Mouse (Mus musculus): Measurements from ENCODE around the gene Tnrc6a. TPM values are rescaled to one million over a fixed set of nuclear protein-coding genes. Genes with fewer than 3 reads are reported as not detected.

The Tnrc6a gene
- total RNA-seq, 4 experiments from 2014 or later: 58.1 to 64.8 (median 60.8) TPM

DNA sequence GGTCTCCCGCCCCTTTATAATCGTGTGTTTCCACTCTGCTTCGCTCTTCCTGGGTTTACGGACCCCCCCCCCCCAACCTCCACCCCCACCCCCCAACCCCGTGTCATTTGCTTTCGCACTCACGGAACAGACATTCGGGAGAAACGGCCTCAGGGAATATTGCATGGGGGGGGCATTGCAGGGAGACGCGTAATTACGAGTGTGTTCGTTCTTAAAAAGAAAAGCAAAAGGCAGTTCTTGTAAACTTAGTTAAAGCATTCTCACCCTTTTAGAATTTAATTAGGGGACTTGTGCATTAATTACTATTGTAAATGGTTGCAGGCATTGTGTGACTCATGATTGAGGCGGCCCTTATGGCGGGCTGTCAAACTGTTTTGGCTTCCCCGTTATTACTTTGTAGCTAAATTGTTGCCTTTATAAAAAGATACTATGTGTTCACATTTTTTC is 1.1 kb downstream of the Tnrc6a start:
- DNase-seq (ENCODE audit: low spot score in 2 of 2): peak; percentile 35 to 50

DNA sequence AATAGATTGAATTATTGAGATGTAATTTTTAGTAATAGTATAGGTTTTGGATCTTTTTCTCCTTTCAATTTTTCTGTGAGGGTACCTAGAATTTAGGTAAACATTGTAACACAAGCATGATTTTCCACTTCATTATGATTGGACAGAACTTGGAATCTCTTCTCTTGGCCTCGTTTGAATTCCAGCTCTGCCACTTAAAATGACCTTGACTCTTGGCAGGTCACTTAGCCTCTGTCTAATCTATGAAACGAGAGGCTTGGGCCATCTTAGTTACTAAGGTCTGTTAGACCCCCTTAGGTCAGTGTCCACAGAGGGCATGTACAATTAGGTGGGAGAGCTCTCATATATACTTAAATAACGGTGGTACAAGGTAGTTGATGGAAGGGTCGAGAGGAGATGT is 2.4 kb downstream of the Tnrc6a start:
- no peak for DNase-seq (ENCODE audit: low spot score in 2 of 2)

DNA sequence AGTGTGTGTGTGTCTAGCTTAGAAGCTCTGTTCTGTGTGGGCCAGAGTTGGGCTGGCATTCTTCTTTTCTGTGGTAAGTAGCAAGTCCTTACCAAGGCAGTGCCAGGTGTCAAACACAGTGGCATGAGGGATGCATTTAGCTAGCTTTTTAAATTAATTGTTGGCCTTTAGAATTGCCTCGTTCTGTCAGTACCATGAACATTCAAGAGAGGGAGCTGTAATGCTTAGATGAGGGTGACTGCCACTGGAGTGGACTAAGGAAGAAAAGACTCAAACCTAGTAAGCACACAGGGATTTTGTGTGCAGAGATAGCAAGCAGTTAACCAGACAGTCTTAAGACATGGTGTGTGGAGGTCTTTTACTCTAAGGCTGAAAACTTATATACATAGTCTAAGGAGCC is 3.6 kb downstream of the Tnrc6a start:
- no peak for DNase-seq (ENCODE audit: low spot score in 2 of 2)

DNA sequence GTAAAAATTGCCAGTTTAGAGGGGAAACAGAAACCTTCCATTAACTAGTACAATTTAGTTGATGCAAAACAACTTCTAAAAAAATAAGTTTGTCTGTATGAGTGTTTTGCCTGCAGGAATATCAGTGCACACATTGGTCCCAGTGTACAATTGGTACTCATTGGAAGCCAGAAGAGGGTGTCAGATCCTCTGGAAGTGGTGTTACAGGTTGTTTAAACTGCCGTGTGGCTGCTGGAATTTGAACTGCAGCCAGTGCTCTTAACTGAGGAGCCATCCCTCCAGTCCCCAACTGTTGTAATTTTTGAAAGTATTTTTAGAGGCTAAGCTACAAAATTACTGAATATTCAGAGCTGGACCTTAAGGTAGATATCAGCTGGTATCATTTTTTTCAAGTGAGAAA is 4.3 kb downstream of the Tnrc6a start:
- DNase-seq (ENCODE audit: low spot score in 2 of 2): no peak

DNA sequence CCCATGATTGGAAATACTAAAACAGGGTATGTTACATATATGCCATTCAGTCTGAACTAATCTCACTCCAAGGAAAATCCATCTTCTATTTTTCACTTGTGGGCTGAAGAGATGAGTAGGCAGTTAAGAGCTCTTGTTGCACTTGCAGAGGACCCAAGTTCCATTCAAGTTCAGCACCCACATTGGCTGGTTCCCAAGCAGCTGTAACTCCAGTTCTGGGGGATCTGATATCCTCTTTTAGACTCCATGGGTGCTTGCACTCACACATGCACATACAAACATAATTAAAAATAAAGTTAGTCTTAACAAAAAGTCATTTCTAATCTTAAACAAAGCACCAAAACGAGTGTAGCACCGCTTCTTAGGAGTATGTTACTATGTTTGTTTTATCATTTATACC is 5.4 kb downstream of the Tnrc6a start:
- DNase-seq (ENCODE audit: low spot score in 2 of 2): no peak

DNA sequence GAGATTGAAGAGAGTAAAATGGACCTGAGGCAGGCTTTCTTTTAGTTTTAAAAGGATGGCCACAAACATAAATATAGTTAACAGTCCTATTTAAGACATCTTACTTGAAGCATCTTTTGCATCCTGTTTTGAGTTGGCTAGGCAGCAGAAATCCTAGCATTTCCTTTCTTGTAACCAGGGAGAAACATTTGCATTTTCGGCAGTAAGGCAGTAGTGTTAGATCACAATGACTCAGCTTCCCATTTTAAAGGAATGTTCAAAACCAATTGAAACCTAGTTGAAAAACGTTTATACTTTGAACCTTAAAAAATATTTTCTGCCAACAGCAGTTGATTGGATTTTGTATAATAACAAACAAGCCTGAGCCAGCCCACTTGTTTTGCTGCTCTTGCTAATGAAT is 6.5 kb downstream of the Tnrc6a start:
- no peak for DNase-seq (ENCODE audit: low spot score in 2 of 2)

DNA sequence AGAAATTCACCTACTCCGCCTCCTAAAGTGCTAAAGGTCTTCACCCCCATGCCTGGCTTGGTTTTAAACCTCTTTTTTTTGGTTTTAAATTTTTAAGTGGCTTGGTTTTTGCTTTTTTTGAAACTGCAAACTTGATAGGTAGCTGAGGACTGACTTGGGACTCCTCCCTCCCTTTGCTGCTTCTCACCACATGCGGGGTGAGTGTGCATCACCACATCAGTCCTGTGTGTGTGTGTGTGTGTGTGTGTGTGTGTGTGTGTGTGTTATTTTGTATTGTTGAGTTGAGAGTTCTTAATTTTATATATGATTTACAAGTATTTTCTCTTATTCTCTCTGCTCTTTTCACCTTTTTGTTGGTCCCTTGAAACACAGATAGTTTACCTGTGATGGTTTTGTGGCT is 8.7 kb downstream of the Tnrc6a start:
- DNase-seq (ENCODE audit: low spot score in 2 of 2): no peak

DNA sequence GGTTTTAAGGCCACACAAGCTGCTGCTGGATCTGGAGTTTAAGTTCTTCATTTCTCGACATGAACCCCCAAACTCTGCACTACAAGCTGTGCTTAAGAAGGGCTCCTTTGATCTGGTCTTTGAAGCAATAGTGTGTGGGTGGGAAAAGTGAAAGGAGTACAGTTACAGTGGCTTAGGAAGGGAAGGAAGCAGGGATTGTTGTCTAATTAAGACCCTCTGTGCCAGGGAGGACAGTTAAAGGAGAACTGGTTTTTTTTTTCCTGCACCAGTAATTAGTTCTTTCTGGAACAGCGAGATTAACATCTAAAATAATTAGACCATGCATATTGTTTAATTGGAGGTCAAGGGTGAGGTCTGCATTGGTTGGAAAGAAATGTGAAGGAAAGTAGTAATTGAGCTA is 11.2 kb downstream of the Tnrc6a start:
- DNase-seq (ENCODE audit: low spot score in 2 of 2): no peak

DNA sequence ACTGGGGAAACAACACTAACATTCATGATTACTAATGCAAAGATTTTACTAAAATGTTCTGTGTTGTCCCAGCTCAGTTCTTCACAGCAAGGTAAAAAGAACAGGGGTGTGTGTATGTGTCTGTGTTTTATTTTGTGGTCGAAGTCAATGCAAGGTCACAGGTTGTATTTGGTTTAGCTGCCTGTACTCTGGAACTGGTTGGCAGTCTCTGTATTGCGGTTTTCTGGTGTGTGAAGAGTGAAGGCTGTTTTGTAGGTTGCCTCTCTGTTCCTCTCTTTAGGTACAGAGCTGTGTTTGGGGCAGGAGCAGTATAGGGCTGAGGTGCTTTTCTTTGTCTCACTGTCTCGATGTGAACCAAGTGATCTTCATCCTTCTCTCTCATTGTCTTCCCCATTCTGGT is 12.0 kb downstream of the Tnrc6a start:
- no peak for DNase-seq (ENCODE audit: low spot score in 2 of 2)

DNA sequence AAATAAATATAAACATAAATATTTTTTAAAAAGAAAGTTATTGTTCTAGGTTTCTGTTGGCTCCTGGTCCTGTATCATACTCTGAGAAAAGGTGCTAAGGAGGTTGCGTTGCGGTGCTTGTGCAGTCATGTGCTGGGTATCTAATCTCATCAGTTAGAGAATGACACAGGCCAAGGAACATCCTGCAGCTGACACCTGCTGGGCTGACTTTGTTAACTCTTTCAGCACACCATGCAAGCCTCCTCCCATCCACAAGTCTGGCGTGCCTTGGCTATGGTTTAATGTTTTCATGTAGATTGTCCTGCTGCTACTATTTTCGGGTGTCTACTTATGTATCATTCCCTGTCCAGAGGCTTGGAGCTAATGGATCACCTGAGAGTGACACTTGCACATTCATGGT is 14.3 kb downstream of the Tnrc6a start:
- no peak for DNase-seq (ENCODE audit: low spot score in 2 of 2)

DNA sequence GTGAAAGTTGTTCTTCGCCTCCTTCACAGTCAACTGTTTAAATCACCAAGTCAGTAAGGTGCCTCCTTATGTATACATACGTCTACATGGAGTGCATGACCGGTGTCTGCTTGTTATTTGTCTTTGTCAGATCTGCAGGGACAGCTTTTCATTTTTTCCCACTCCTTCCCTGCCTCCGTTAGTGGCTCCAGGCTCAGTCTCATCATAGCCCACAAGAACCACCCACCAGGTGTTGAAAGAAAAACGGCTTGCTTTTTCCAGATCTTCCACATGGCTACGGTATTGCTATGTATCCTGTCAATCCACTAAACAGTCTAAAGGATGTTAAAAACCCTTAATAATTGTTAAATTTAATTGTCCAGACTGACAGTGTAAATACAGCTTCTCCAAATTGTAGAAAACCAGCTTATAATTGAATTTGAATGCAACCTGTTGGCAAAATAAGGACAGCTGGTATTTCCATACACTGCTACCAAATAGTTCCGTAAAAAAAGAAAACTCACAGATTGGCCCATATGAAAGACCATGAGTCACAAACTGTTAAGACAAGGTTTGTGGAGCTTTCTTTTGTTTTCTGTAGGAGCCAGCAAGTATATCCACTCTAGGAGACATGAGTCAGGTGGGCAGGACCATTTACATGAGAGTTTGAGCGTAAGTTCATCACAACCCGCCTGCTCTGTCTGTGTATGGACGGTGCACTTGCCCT is 22.6 kb downstream of the Tnrc6a start:
- DNase-seq (ENCODE audit: low spot score in 2 of 2): no peak

DNA sequence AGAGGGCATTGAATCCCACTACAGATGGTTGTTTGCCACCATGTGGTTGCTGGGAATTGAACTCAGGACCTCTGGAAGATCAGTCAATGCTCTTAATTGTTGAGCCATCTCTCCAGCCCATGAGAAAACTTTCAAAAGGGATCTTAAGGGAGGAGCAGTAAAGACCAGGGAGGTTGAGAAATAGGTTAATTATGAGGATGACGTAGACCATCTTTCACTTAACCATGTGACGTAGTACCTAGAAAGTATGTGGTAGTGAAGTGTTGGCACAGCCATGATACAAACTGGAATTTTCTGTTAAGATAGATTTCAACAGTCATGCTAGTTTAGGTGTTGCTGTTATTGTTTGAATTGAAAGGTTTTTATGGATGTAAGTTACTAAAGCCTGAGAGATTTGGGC is 24.1 kb downstream of the Tnrc6a start:
- DNase-seq (ENCODE audit: low spot score in 2 of 2): no peak

DNA sequence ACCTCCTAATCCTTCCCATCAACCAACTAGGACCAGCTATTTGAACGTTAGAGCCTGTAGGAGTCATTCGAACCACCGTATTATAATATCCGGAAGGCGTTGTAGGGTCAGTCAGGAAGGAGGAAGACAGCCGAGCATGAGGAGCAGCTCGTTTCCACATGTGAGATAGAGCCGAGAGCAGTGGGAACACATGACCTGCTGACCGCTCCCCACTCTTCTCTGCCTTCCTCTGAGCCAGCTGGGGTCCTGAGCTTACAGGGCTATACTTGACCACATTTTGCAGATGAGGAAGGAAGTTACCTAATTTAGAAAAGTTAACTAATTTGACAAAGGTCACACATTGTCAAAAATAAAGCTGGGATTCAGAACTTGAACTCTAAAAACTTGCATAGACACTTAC is 25.2 kb downstream of the Tnrc6a start:
- no peak for DNase-seq (ENCODE audit: low spot score in 2 of 2)

DNA sequence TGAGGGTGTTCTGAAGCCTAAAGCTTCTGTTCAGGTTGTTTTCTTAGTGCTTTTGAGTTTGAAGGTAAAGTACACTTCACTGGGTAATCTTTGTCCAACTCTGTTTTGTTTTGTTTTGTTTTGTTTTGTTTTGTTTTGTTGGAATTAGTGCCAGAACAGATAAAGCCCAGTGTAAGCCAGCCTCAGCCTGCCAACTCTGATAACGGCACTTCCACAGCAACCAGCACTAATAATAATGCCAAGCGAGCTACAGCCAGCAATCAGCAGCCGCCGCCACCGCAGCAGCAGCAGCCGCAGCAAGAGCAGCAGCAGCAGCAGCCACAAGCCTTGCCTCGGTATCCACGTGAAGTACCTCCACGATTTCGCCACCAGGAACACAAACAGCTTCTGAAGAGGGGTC is 38.7 kb downstream of the Tnrc6a start:
- DNase-seq (ENCODE audit: low spot score in 2 of 2): no peak

DNA sequence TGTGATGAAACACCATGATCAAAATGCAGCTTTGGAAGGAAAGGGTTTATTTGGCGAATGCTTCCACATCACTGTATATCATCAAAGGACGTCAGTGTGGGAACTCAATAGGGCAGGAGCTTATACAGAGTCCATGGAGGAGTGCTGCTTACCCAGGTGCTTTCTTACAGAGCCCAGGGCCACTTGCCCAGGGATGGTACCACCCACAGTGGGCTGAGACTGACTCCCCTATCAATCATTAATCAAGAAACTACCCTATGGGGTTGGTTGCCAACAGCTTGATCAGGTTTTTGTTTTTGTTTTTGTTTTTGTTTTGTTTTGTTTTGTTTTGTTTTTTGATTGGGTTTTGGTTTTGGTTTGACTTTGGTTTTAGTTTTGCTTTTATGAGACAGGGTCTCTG is 43.8 kb downstream of the Tnrc6a start:
- no peak for DNase-seq (ENCODE audit: low spot score in 2 of 2)

DNA sequence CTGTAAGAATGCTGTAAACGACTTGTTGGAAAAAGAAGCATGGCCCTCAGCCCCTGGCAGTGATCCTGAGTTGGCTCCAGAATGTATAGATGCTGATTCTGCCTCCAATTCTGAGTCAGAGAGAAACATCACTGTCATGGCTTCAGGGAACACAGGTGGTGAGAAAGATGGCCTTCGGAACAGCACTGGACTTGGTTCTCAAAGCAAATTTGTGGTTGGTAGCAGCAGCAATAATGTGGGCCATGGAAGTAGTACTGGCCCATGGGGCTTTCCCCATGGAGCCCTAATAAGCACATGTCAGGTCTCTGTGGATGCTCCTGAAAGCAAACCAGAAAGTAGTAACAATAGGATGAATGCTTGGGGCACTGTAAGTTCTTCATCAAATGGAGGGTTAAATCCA is 45.9 kb downstream of the Tnrc6a start:
- no peak for DNase-seq (ENCODE audit: low spot score in 2 of 2)

DNA sequence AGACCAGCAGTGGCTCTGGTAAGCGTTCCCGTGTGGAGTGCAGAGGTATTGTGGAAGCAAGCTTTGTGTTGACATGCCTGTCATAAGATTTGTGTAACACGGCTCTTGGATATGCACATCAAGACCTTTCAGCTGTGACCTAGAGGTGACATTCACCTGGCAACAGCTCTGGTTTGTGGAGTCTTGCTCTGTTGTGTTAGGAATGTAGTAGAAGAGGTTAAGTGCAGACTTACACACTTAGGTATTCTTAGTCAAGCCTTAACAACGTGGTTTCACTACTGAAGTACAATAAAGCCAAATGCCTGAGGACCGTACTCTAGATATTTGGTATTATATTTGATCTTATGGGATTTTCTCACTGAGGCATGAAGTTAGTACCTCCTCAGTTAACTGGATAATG is 48.4 kb downstream of the Tnrc6a start:
- no peak for DNase-seq (ENCODE audit: low spot score in 2 of 2)

DNA sequence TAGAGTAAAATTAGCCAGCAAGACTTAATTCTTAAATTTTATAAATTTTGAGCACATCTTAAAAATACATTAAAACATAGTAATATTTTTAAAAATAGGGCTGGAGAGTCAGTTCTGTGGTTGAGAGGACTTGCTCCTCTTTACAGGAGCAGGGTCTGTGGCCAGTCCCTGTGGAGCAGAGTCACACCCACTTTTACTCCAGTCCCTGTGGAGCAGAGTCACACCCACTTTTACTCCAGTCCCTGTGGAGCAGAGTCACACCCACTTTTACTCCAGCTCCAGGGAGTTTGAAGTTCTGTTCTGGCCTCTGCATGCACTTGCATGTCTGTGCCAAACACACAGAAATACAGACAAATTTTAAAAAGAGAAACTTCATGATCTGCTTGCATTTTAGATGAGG is 53.5 kb downstream of the Tnrc6a start:
- no peak for DNase-seq (ENCODE audit: low spot score in 2 of 2)

DNA sequence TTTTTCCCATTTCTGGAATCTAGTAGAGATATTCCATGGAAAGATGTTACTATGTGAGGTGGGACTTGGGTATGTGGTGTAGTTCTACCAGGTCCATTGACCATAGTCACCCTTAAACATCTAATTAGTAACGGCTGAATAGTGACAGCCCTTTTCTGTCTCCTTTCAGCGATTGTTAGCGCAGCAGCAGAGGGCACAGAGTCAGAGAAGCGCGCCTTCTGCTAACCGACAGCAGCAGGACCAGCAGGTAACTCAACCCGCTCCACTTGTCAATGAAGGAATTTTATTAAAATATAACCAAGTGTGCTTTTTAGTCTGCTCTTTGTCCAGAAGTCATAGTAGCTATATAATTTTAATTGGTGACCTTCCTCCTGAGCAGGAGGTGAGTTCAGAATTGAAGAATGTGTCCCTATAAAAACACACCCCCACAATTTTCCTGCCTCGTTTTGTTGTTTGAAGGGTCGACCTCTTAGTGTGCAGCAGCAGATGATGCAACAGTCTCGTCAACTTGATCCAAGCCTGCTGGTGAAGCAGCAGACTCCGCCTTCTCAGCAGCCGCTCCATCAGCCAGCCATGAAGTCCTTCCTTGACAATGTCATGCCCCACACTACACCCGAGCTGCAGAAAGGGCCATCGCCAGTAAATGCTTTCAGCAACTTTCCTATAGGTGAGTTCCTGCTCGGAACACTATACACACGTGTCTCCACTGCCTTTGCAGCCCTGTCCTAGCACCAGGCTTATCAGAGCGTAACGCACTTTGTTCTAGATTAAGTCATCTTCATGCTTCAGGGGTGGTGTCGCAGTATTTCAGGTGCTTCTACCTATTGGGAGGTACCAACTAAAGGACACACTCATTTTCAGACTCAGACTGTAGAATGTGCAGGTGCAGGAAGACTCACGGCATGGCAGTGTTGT is 58.4 kb downstream of the Tnrc6a start:
- no peak for DNase-seq (ENCODE audit: low spot score in 2 of 2)

DNA sequence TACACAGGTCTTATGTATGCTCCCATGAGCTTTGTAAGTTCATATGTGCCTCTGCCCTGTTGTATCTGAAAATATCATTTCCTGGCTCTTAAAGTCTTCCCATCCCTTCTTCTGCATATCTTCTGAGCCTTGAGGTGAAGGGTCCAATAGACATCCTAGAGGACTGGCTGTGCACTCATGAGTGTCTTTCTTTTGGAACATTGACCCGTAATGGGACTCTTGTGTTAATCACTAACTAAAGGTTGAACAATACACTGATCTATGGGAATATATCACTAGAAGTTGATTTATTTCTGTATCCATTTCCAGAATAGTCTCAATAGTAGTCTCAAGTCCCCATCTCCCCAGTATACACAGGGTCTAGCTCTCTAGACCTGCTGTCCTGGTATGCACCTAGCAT is 61.2 kb downstream of the Tnrc6a start:
- DNase-seq (ENCODE audit: low spot score in 2 of 2): no peak

DNA sequence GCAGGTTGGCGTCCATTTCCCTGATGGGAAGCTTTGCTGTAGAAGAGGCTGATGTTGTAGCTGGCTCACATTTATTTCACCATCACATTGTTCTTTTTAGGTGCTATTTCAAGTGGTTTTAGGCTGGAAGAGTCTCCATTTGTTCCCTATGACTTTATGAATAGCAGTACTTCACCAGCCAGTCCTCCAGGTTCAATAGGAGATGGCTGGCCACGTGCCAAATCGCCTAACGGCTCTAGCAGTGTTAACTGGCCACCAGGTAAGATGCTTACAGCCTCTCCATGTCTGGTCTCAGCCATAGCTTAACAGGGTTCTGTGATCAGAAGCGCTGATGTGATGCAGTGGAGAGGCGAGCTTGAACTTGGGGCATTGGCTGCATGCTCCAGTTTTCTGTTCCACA is 62.8 kb downstream of the Tnrc6a start:
- DNase-seq (ENCODE audit: low spot score in 2 of 2): no peak

DNA sequence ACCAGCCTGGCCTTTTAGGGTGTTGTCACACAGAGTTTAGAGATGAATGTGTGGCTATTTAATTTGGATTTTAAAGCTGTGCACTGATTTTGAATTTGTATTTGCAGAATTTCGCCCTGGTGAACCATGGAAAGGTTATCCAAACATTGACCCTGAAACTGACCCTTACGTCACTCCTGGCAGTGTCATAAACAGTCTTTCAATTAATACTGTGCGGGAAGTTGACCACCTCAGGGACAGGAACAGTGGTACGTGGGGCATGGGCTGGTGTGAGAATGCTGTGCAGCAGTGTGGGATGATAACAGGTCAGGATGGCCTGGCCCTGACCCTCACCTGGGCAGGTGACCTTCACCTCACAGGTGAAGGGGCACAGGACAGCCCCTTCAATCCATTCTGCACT is 63.6 kb downstream of the Tnrc6a start:
- no peak for DNase-seq (ENCODE audit: low spot score in 2 of 2)

DNA sequence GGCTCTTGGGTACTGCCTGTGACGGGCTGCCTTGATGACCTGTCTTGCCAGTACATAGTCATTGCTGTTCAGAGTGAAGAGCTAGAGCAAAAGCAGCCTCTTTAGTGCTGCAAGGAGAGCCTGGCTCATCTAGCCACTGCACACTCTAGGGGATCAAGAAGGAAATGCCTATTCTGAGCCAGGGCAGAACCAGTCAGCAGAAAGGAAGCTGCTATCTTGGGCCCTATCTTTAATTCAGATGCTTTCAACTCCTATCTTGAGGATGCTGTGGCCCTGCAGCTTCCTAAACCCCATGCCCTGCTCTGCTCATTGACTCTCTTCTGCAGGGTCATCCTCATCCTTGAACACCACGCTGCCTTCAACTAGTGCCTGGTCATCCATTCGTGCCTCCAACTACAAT is 64.8 kb downstream of the Tnrc6a start:
- DNase-seq (ENCODE audit: low spot score in 2 of 2): no peak
